Mouse (Mus musculus) liver, embryonic 13.5 days (tissue): ENCODE measurements around the gene Hint2. TPM values are rescaled to one million over a fixed set of nuclear protein-coding genes. Genes with fewer than 3 reads are reported as not detected.

Source experiments
- microRNA-seq: library from miRNA; unstranded; fragments of <30 nt; microRNA quantifications from one replicate; pipeline ENCODE4, GENCODE M21; 2016
- polyA plus RNA-seq: library from polyadenylated mRNA; unstranded; fragments of >200 nt; fragmentation: Nextera tagmentation; extraction: Ambion mirVana; gene quantifications from 2 replicates; pipeline ENCODE4 v1.2.1, GENCODE M21; 2015

Gene Hint2
- polyA plus RNA-seq, 1 experiment from 2014 or later: 66.4 TPM

Small RNA genes within 50 kb of the gene (microRNA-seq; reads per million reads assigned to microRNA genes)
- not detected for gene Gm25262

Other genes starting within 250 kb of the Hint2 start
- gene Fam166b, start 227.3 kb downstream of the Hint2 start, polyA plus RNA-seq: not detected in 2 replicates
- 0.95 and 0.98 TPM in 2 replicates for gene Tesk1, start 214.5 kb downstream of the Hint2 start, polyA plus RNA-seq
- gene Cd72, start 201.8 kb downstream of the Hint2 start, polyA plus RNA-seq: 0.48 and 0.70 TPM in 2 replicates
- gene Sit1, start 172.7 kb downstream of the Hint2 start, polyA plus RNA-seq: not detected in 2 replicates
- gene Ccdc107, start 163.6 kb downstream of the Hint2 start, polyA plus RNA-seq: 34.2 and 34.3 TPM in 2 replicates
- gene Arhgef39, start 156.8 kb downstream of the Hint2 start, polyA plus RNA-seq: 29.4 and 35.8 TPM in 2 replicates
- 0.85 and 1.0 TPM in 2 replicates for gene Car9, start 149.5 kb downstream of the Hint2 start, polyA plus RNA-seq
- gene Tpm2, start 132.7 kb downstream of the Hint2 start, polyA plus RNA-seq: 28.8 and 31.9 TPM in 2 replicates
- gene Creb3, start 94.1 kb downstream of the Hint2 start, polyA plus RNA-seq: 20.6 and 21.9 TPM in 2 replicates
- 38.6 and 42.4 TPM in 2 replicates for gene Tln1, start 93.8 kb downstream of the Hint2 start, polyA plus RNA-seq
- gene Rgp1, start 77.8 kb downstream of the Hint2 start, polyA plus RNA-seq: 13.8 and 15.1 TPM in 2 replicates
- 16.5 and 18.1 TPM in 2 replicates for gene Gba2, start 77.6 kb downstream of the Hint2 start, polyA plus RNA-seq
- gene Msmp, start 72.0 kb downstream of the Hint2 start, polyA plus RNA-seq: 0.60 TPM in 1 of 2 replicates, not detected in the other
- gene Npr2, start 24.5 kb downstream of the Hint2 start, polyA plus RNA-seq: 0.80 and 0.89 TPM in 2 replicates
- gene Spag8, start 2.9 kb downstream of the Hint2 start, polyA plus RNA-seq: 0.10 and 0.12 TPM in 2 replicates
- 0.19 and 0.23 TPM in 2 replicates for gene Tmem8b, start 12.5 kb upstream of the Hint2 start, polyA plus RNA-seq
- 1.3 and 1.8 TPM in 2 replicates for gene Fam221b, start 12.7 kb upstream of the Hint2 start, polyA plus RNA-seq
- not detected in 2 replicates for gene Olfr70, start 44.3 kb upstream of the Hint2 start, polyA plus RNA-seq
- not detected in 2 replicates for gene Olfr71, start 53.8 kb upstream of the Hint2 start, polyA plus RNA-seq
- gene Hrct1, start 70.7 kb upstream of the Hint2 start, polyA plus RNA-seq: 0.09 and 0.17 TPM in 2 replicates
- gene Spaar, start 73.6 kb upstream of the Hint2 start, polyA plus RNA-seq: not detected in 2 replicates
- gene Olfr159, start 114.5 kb upstream of the Hint2 start, polyA plus RNA-seq: not detected in 2 replicates
- gene Olfr156, start 167.4 kb upstream of the Hint2 start, polyA plus RNA-seq: not detected in 2 replicates
- gene Olfr157, start 183.7 kb upstream of the Hint2 start, polyA plus RNA-seq: not detected in 2 replicates
- gene Olfr155, start 195.1 kb upstream of the Hint2 start, polyA plus RNA-seq: not detected in 2 replicates
- 2.1 and 2.3 TPM in 2 replicates for gene Reck, start 219.1 kb upstream of the Hint2 start, polyA plus RNA-seq